Mouse (Mus musculus) heart, postnatal 14 days (tissue): Measurements from ENCODE around the gene Bach2. TPM values are rescaled to one million over a fixed set of nuclear protein-coding genes. Genes with fewer than 3 reads are reported as not detected.

ENCODE experiments used
- DNase-seq, 2 experiments: peaks; one replicate each; pipeline ENCODE4 v3.0.0; 2021 to 2022
- intact Hi-C: fragments of 180-260 bp; cut with DNase I; formaldehyde crosslinking; loops from one replicate; pipeline ENCODE4 v1.15.1; 2025
- total RNA-seq, 2 experiments: library from RNA; stranded (reverse); gene quantifications; 2 replicates each; pipeline ENCODE4 v1.2.3; 2021

The Bach2 gene
- total RNA-seq, 2 experiments from 2014 or later, result 11.2 TPM

DNA sequence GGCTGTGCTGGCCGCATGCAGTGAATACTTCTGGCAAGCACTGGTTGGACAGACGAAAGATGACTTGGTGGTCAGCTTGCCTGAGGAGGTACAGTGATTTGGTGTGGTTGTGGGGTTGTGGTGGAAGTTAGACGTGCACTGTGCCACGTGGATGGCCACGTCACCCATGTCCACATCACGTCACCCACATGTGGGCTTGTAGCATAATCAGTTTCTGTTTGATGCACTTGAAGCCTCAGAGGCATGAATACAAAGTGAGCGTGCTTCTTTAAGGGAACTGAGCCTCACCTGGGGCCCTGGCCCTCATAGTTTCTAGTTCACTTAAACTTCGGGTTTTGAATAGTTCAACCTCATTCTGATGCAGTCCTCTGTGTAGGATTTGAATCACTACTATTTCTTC, 263.2 kb downstream of the Bach2 start:
- no peak for DNase-seq

DNA sequence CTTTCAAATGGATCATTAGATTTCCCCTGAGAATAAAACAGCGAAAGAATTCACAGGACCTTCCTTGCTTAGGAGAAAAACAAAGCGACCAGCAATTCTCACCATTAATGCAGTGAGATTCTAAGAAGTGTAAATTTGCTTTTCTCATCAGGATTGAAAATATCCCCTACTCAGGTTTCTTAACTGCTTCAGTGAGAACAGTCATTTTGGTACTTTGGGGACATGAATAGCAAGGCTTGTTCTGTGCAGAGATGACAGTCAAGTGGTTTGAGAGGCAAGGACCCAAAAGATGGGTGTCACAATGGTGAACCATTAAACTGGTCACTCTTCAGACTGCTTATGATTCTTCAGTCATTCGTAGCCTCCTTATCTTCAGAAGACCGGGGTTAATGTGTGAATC, 263.6 kb downstream of the Bach2 start:
- DNase-seq, result no peak
- intact Hi-C loops, result no loop called here

More for the DNA sequence above, 263.2 kb downstream of the Bach2 start:
- intact Hi-C loops, result no loop called here

DNA sequence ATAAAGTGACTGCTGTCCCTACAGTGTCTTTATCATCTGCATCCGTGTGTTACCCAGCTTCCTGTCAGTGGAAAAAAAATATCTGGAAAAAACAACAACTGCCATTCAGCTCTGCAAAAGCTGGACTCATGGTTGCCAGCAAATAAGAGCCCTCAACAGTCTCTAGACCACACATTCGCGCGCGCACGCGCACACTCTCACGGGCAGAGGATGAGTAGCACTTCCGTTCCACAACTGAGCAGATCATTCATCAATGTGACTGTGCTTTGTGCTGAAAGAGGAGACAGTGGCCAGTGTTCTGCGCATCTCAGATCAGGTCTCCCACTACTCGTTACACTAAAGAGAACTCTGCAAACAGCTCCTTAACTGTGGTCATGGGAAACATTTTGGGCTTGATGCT, 265.6 kb downstream of the Bach2 start:
- intact Hi-C loops, result no loop called here
- no peak for DNase-seq

DNA sequence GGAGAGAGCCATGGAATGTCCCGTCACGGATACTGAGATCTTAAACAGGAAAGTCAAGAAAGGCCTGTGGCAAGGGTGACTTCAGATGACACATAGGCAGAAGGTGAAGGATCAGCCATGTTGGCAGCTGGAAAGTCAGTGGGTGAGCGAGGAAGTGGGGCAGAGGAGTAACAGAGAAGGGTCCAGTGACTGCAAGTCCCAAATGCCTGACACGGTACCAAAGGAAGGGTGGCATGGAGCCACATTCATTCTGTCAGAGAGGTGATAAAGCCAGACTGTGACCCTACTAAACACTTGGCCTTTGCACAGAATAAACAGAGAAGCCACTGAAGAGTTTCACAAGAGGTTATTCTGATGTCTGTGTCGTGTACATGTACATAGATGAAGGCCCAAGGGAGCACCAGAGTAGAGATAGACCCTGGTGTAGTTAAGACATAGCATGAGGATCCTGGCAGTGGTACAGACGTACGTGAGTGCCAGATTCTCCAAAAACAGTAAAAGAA, 267.8 kb downstream of the Bach2 start:
- DNase-seq, result peak in 1 of 2 experiments; percentile 31
- intact Hi-C loops, result loop anchor here (2.0 to 5.0 kb wide), 2 partner anchors 119 to 204 kb away; no protein-coding TSS in a partner anchor

DNA sequence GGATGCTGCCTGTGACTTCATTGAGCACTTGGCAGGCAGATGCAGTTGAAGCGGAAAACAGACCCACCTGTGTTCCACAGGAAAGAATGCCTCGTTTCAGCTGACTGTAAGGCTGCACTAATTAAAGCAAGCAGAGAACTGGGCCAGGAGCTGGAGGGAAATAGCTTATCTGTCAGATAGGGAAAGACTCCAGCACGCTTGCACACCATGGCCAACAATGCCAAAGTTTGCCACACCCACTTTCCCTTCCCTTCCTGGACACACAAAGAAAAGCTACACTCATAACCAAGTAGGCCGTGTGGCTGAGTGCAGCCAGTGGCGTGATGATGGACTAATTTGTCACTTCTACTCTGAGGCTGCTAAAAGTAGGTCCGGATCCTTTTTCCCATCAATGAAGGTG, 268.4 kb downstream of the Bach2 start:
- intact Hi-C loops, result loop anchor here (2.0 to 5.0 kb wide), 2 partner anchors 120 to 204 kb away; no protein-coding TSS in a partner anchor
- peak; percentile 61 to 65 for DNase-seq

DNA sequence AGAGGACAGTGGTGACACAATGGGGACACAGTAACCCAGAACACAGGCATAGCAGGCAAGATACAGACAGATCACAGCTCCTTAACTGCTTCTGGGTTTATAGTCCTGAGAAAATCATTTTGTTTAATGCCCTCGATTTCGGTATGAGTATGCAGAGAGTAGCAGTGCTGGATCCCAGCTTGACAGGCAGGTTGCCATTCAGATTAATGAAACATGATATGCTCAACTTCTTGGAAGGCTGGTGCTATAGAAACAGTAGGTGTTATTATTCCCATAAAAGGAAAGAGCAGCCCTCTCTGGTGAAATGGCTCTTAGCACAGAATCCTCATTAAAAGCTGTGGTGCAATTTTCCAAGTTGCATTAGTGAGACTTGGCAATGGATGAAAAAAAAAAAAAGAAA, 270.0 kb downstream of the Bach2 start:
- no peak for DNase-seq
- intact Hi-C loops, result loop anchor here (2.0 to 5.0 kb wide), 2 partner anchors 28 to 121 kb away; no protein-coding TSS in a partner anchor

DNA sequence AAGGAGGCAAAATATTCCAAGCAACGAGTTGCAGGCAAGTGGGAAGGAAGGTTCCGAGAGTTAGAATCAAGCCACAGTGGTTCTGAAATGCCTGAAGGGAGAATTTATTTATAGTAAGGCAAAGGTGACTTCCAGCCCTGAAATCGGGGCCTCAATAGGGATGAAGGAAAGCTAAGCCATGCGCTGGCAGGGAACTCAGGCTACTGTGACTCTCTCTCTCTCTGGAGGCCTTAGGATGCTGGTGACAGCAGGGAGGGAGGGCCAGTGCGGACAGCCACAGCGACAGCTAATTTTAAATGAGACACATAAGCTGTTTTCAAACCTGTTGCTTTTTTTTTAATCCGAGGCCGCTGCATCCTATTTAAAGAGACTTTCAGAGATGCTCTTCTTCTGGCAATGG, 270.4 kb downstream of the Bach2 start:
- intact Hi-C loops, result loop anchor here (2.0 to 5.0 kb wide), 2 partner anchors 28 to 122 kb away; no protein-coding TSS in a partner anchor
- DNase-seq, result peak in 1 of 2 experiments; percentile 30

DNA sequence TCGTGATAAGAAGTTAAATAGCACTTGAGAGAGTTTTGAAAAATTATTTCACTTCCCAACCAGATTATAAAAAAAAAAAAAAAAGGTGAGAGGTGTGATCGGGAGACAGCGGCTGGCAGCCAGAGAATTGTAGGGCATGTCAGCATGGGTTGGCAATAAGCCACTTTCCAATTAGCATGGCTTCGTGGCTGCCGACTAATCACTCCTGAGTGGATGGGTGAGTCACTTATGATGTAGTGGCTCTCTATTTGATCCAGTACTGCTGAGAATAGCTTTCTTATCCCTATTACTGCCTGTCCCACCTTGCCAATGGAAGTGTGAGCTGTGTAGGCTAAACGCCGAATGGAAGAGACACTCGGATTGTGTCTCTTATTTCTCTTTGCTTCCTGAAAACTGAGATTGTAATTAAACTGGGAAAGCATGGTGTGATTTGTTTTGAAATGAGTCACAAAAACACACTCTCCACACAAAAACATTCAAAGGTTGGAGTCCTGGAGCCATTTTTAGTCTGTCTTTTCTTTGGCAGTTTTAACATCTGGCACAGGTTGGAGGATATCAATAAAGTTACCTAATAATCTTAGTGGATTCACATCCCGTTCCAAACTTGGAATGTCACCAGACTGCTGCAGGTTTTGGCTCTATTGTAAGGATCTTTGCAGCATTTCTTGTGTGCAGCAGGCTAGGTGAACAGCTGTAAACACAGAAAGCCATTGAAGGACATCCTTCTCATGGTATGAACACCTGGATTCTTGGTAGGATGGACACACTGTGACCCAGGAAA, 271.4 kb downstream of the Bach2 start:
- intact Hi-C loops, result loop anchor here (2.0 to 5.0 kb wide), 2 partner anchors 27 to 123 kb away; no protein-coding TSS in a partner anchor
- DNase-seq, result peak; percentile 25 to 42

DNA sequence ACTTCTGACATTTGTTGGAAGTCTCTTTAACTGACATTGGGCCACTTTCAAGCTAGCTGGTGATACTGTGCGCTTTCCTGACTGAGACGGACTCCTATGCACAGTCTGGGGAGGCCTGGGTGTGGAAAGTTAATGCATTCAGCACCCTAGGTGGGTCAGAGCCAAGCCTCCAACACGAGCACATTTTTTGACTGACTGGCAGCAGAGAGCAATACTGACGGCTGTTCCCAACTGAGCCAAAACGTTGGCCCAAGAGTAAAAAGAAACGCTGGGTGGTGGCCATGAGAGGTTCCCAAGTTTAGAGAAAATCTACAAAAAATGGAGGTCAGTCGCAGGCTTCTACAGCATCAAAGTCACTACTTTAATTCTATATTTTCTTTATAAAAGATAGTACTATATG, 272.3 kb downstream of the Bach2 start:
- no peak for DNase-seq
- intact Hi-C loops, result no loop called here

DNA sequence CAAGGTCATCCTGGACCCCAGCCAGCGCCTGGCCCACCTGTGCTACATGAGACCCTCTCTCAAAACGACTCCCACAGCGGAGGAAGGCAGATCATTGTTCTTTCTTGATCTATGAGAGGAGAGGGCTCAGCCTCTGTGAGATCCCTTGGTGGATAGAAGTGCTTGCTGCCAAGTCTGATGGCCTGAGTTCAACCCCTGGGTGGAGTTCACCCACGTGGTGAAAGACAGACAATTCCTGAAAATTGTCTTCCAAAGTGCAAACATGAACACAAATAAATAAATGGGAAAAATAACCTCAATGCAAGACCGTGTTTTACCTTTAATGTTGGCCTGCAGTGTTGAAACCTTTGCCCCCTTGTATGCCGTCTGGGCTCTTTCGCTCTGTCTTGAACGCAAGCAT, 277.5 kb downstream of the Bach2 start:
- intact Hi-C loops, result no loop called here

DNA sequence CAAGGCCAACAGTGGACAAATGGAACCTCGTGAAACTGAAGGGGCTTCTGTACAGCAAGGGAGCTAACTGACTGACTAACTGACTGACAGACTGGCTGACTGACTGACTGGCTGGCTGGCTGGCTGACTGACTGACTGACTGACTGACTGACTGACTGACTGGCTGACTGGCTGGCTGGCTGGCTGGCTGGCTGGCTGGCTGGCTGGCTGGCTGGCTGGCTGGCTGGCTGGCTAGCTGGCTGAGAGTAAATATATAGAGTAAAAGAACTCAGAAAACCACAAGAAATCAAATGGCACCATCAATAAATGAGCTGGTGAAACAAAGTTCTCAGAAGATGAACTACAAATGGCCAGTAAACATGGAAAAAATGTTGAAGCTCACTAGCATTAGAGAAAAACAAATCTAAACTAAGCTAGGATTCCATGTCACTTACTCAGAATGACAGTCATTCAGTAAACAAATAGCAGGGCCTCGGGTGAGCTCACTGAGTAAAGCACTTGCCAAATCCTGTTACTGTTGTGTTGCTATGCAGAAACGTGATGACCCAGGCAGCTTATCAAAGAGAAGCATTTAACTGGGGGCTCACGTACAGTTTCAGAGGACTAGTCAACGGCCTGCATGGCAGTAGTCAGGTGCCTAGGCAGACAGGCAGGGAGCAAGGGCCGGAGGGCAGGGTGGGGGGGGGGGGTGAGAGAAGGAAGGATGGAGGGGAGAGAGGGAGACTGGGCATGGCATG, 280.4 kb downstream of the Bach2 start:
- no peak for DNase-seq
- intact Hi-C loops, result no loop called here

More for the DNA sequence above, 277.5 kb downstream of the Bach2 start:
- no peak for DNase-seq

DNA sequence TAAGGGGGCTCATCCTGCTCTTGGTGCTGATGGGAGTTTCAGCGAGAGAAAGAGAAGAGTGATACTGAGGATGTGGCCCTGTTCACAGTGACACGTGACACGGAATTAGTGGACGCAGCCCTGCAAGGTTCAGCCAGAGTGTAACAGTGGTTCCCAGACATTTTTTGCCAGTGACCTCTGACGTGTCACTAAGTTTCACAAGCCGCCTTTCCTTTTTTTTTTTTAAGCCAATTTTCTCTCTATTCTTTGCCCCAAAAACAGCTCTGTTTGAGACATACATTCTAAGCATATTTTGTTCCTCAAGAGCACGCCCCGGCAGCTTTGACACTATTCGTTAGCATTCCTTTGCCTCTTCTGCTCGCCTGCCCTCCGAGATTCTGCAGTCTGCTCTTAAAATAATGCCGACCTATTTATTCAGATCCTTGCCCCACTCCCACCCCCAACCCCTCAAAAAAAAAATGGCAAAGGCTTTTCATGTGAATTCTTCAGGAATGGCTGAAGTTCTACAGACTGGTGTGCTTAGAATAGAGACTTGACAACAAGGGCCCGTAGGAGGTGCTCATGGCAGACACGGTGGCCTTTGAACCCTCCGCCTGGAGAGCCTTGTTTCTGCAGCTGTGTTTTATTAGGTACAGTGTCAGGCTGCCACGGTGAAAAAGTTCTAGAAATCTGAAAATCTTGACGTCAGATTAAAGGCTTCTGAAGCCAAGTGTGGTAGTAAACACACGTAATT, 282.2 kb downstream of the Bach2 start:
- intact Hi-C loops, result no loop called here

DNA sequence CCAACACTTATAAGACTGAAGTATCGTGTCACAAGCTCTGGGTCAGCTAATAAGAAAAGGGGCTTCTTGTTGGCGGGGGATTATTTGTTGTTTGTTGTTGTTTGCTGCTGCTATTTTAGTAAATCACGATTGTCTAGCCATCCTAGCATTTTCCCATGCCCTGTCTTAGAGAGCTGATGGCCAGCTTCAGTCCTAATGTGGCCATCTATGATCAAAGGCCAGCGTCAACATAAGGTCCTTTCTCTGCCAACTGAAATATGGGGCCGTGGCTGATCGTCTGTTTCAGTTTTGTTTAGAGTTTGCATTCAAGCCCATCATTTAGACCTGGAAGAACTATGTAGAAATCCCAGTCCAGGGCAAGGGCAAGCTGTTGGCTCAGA, 282.7 kb downstream of the Bach2 start:
- DNase-seq, result no peak
- intact Hi-C loops, result no loop called here

More for the DNA sequence above, 282.2 kb downstream of the Bach2 start:
- peak; percentile 31 to 60 for DNase-seq

DNA sequence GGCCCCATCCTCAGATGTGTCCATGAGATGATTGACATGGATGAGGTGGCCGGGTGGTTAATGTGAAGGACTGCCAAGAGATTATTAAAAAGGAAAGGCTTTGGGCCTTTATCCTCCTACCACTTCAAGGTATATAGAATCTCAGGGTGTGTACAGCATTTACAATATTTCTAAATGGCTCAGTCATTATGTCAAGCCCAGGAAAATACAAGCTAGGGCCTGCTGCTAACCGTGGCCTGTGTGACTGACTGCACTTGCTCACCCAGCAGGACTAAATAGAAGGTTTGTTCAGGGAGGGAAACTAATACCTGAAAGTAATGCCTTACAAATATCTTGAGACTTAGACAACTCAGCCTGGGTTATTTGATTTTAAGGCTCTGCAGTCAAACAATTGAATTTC, 283.4 kb downstream of the Bach2 start:
- DNase-seq, result no peak
- intact Hi-C loops, result no loop called here

DNA sequence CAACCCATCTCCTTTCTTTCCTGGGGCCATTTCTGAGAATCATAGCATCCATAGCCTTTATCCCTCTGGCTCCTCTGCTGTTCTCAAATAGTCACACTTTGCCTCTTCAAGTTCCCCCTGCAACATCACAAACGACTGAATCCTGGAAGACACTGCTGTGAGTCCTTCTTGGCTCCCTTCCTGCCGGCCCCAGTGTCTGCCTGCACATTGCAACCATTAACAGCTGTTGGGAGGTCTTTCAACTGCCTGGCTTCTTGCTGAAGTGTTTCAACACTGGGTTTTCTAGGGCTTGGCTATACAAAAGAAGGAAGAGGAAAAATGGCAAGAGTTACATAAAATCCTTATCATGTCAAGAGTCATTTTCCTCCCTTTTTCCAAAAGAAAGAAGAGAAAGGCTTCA, 285.7 kb downstream of the Bach2 start:
- intact Hi-C loops, result no loop called here
- peak; percentile 51 to 53 for DNase-seq

DNA sequence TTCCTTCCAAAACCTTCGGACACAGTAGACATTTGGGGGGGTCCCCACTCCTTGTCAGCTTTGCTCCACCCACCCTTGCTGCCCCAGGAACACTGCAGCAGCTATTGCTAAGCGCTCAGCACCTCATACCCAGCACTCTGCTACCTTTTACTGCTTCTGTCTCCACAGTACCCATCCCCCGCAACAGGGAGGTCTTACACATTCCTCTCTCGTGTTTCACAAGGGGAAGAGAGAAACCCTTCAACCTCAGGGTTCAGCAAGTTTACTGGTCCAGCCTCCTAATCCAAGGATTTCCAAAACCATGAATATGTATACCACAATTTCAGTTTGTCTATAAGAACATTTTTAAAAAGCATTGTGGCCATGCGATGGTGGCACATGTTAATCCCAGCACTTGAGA, 286.4 kb downstream of the Bach2 start:
- DNase-seq, result no peak
- intact Hi-C loops, result no loop called here

DNA sequence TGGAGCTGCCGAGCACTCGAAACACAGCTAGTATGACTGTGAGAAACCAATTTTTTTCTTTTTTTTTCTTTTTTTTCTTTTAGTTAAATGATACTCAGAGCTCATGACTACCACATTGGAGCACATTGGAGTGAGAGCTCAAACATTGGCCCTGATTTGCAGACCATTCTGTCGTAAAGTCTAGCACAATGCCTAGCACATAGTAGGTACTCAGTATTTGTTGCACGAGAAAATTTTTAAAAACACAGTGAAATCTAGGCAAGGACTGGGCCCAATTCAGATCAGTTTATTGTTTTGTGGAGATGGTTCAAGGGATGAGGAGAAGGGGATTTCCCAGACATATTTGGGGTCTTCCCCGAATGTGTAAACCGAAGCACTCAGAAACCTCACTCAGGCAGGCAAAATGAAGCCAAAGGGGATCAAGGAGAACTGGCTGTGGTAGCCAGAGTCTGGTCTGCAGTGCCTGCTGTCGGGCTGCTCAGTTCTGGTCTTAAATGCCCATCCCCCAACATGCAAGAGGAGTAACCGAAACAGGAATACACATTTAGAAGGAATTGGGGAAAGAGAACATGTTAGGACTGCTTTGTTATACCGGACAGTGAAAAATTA, 287.7 kb downstream of the Bach2 start:
- no peak for DNase-seq
- intact Hi-C loops, result no loop called here

DNA sequence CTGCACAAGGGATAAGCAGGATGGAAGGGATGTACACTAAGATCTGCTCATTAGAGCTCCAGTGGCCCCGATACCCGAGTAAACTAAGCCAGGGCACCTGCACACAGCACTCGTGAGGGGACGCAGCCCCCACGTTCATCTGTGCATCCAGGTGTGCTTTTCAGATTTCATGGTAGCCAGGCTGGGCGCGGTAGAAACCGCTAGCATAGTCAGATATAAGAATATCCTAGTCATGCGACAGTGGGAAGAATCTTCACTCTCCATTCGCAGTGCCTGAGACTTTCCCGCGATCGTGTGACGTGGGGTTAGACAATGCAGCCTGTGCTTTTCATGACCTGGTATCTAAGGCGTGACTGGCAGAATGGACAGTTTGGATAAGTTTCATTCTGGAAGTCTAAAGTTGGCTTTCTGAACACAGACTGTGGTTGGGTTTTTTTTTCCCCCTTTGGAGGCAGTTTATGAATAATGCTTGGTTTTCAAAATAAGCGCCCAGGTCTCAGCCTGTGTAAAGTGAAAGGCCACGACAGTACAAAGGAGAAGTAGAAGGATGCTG, 290.9 kb downstream of the Bach2 start:
- DNase-seq, result no peak
- intact Hi-C loops, result no loop called here

DNA sequence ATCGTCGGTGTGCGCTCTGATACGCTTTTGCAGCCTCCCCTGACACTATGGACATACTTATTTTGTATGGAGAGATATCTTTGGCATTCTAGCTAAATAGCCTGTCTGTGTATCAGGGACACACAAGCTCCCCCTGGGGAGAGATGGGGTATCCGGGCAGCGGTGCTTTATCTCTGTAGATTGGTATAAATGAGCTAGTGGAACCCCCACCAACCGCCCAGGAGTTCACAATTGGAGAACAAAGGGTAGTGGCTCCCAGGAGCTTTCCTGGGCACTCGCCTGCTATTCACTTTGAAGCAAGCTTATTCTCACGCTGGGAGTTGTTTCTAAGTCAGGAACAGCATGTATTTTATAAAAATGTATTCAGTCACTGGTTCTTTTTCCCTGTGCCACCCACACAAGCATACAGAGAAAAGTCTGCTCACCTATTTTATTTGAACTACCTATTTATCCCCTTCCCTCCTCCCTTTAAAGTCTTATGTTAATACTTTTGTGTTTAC, 291.9 kb downstream of the Bach2 start:
- intact Hi-C loops, result no loop called here
- no peak for DNase-seq
